Mouse (Mus musculus): ENCODE measurements around the gene Sun5.

GRCm38 (mm10) chr2:153842854-153843253 lies 28.0 kb downstream of the Sun5 start:
- TF ChIP-seq CTCF (IDR thresholded peaks at IDR 0.05; ENCODE audit: extremely low read depth, insufficient read depth, insufficient read length, insufficient replicate concordance) (no peak), POLR2A (IDR thresholded peaks at IDR 0.05; ENCODE audit: low read depth, low read length) (no peak)

Data from spleen, adult 2 months (tissue).